Comparison of ENCODE assay signal across 22 mouse cellular contexts in genomic region chr12:15713623-15714022, GRCm38 (mm10).
"Had no signal": no experiment of that assay in that cellular context is flagged by ENCODE, and none has a peak within 500 bp of the region (broad histone marks: within the 10 kb centered on the region; RNA-seq: fewer than 3 reads in every experiment).

No protein-coding gene starts in this region.

- ATAC-seq: forebrain, postnatal 0 days; hindbrain, postnatal 0 days; intestine, embryonic 16.5 days; liver, embryonic 12.5 days had no signal

- H3K4me3 ChIP-seq: heart, adult 2 months; heart, embryonic 13.5 days; heart, embryonic 15.5 days; hindbrain, embryonic 13.5 days; hindbrain, embryonic 15.5 days; limb, embryonic 13.5 days; limb, embryonic 15.5 days; liver, embryonic 12.5 days had no signal

- H3K27ac ChIP-seq: heart, adult 2 months; heart, embryonic 13.5 days; heart, embryonic 15.5 days; hindbrain, embryonic 13.5 days; hindbrain, embryonic 15.5 days; hindbrain, postnatal 0 days; limb, embryonic 13.5 days; limb, embryonic 15.5 days; liver, embryonic 12.5 days had no signal

- H3K4me2 ChIP-seq: heart, embryonic 11.5 days; heart, embryonic 13.5 days; heart, embryonic 15.5 days; hindbrain, embryonic 13.5 days; hindbrain, embryonic 15.5 days; limb, embryonic 13.5 days; limb, embryonic 15.5 days; liver, embryonic 12.5 days had no signal

- H3K27me3 ChIP-seq: heart, embryonic 13.5 days; heart, embryonic 15.5 days; hindbrain, embryonic 13.5 days; hindbrain, embryonic 15.5 days; limb, embryonic 13.5 days; limb, embryonic 15.5 days; liver, embryonic 12.5 days had no signal

- H3K9me3 ChIP-seq: heart, embryonic 13.5 days; heart, embryonic 15.5 days; hindbrain, embryonic 13.5 days; hindbrain, embryonic 15.5 days; limb, embryonic 13.5 days; limb, embryonic 15.5 days; liver, embryonic 12.5 days had no signal

- H3K9ac ChIP-seq: forebrain, postnatal 0 days; heart, embryonic 13.5 days; heart, embryonic 15.5 days; hindbrain, embryonic 13.5 days; hindbrain, embryonic 15.5 days; limb, embryonic 13.5 days; limb, embryonic 15.5 days; liver, embryonic 12.5 days had no signal

- H3K36me3 ChIP-seq: heart, embryonic 13.5 days; heart, embryonic 15.5 days; hindbrain, embryonic 13.5 days; hindbrain, embryonic 15.5 days; limb, embryonic 13.5 days; limb, embryonic 15.5 days; liver, embryonic 12.5 days had no signal

- DNase-seq: forebrain, postnatal 0 days; gastrocnemius, postnatal 14 days; gastrocnemius, postnatal 36 days; heart, adult 2 months; heart, postnatal 14 days; heart, postnatal 36 days; kidney, adult 9 months; kidney, postnatal 14 days; kidney, postnatal 36 days; layer of hippocampus, adult 9-11 months; layer of hippocampus, postnatal 36 days; left cerebral cortex, postnatal 4 days had no signal

- H3K4me1 ChIP-seq: hindbrain, embryonic 13.5 days; hindbrain, embryonic 15.5 days; limb, embryonic 13.5 days; limb, embryonic 15.5 days; liver, embryonic 12.5 days had no signal
